Mouse (Mus musculus) adrenal gland, postnatal 25 days (tissue): ENCODE data around the gene Nt5c3. TPM values are rescaled to one million over a fixed set of nuclear protein-coding genes. Genes with fewer than 3 reads are reported as not detected.

Experiments used
- DNase-seq: peaks from one replicate; pipeline ENCODE4 v3.0.0; 2021; ENCODE audit warnings: mixed read lengths
- total RNA-seq: library from RNA; stranded (reverse); gene quantifications from 2 replicates; pipeline ENCODE4 v1.2.3, GENCODE M21; 2021

Nt5c3 gene
- total RNA-seq, 1 experiment from 2014 or later: 23.0 TPM

- DNase-seq: no peak
Measured at GRCm38 (mm10) chr6:56835532-56835931, 88.2 kb downstream of the Nt5c3 start.

GRCm38 (mm10) chr6:56834769-56835168 is 89.0 kb downstream of the Nt5c3 start:
- DNase-seq: no peak

DNA sequence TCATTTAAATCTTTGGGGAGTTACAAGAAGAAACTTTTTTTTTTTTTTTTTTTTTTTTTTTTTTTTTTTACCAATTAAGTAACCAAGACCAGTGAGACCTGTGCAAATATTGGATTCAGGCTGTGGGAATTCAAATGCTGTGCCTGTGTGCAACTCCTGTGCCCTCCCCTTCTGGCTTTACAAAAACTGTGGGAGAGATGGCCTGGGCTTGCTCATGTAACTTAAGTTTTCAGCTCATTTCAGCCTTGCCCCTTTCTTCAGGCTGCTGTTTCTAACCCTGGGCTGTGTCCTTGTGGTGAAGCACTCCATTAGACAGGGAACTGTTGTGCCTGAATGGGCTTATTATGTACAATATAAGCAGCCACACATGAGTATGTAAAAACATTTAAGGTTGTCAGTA is 90.9 kb downstream of the Nt5c3 start:
- DNase-seq: no peak

DNA sequence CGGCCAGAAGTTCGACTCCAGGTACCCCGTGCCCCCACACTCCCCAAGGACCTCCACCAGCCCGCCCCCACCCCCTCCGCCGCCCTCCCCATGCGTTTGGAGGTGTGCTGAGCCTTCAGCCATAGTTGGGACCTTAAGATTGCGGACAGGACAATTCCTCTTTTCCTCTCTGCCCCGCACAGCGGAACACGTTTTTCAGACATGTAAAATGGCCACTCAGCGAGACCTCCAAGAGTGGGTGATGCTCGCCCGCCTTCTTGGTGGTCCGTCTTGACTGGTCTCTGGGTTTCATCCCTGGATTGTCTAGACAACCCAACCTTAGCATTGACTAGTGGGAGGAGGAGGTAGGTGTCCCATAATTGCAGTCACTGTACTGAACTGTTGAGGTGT is 91.3 kb downstream of the Nt5c3 start:
- DNase-seq: no peak

Other genes starting within 250 kb of the Nt5c3 start
- 24.1 and 28.7 TPM in 2 replicates for gene Lsm5, start 219.2 kb downstream of the Nt5c3 start, total RNA-seq
- 26.8 and 31.1 TPM in 2 replicates for gene Avl9, start 209.0 kb downstream of the Nt5c3 start, total RNA-seq
- 36.3 and 36.9 TPM in 2 replicates for gene Kbtbd2, start 126.1 kb downstream of the Nt5c3 start, total RNA-seq
- gene Fkbp9, start 91.9 kb downstream of the Nt5c3 start, total RNA-seq: 52.4 and 66.4 TPM in 2 replicates
- 0.62 and 0.76 TPM in 2 replicates for gene Vmn1r4, start 83 bp upstream of the Nt5c3 start, total RNA-seq
- gene Vmn1r5, start 46.3 kb upstream of the Nt5c3 start, total RNA-seq: not detected in 2 replicates
- gene Vmn1r6, start 73.3 kb upstream of the Nt5c3 start, total RNA-seq: not detected in 2 replicates
- gene Vmn1r7, start 101.4 kb upstream of the Nt5c3 start, total RNA-seq: not detected in 2 replicates
- gene Vmn1r8, start 108.4 kb upstream of the Nt5c3 start, total RNA-seq: not detected in 2 replicates
- gene Vmn1r9, start 142.9 kb upstream of the Nt5c3 start, total RNA-seq: not detected in 2 replicates
- gene Vmn1r10, start 185.5 kb upstream of the Nt5c3 start, total RNA-seq: not detected in 2 replicates
- gene Vmn1r11, start 209.5 kb upstream of the Nt5c3 start, total RNA-seq: not detected in 2 replicates
- gene Vmn1r12, start 233.0 kb upstream of the Nt5c3 start, total RNA-seq: not detected in 2 replicates